Mouse (Mus musculus) CH12.LX (cell line): ENCODE data around the gene Cacnb3.

Experiments used
- CTCF ChIP-seq, 2 experiments: IDR thresholded peaks in 1 of 2; conservative IDR thresholded peaks in 1 of 2; 2 replicates each; pipeline ENCODE4 v1.5.1; 2011 to 2012; ENCODE audit warnings: low read depth in 2 of 2, low read length in 2 of 2, improper control_type of control experiment in 1 of 2, inconsistent platforms in 1 of 2, mild to moderate bottlenecking in 1 of 2, moderate library complexity in 1 of 2
- USF2 ChIP-seq: conservative IDR thresholded peaks from 2 replicates; pipeline ENCODE4 v1.6.1; 2011; ENCODE audit warnings: low read depth, low read length, improper control_type of control experiment

- TF ChIP-seq CTCF (conservative IDR thresholded peaks at IDR 0.05 in 1 of 2, IDR thresholded peaks at IDR 0.05 in 1 of 2; ENCODE audit: low read depth in 2 of 2, low read length in 2 of 2), result no peak
- TF ChIP-seq USF2, result no peak
Measured at GRCm38 (mm10) chr15:98594193-98594592, 36.4 kb upstream of the Cacnb3 start.
